Mouse (Mus musculus): ENCODE measurements at regions not wholly inside any gene's neighbourhood (a gene's known extent, or its start where the extent isn't known, plus 50 kb on each side); places are given as distances from the start of the nearest gene placed in this dataset.

GRCm38 (mm10) chr10:117468381-117468780 is 88.6 kb upstream of the Cpsf6 start:
- TF ChIP-seq POLR2A (IDR thresholded peaks at IDR 0.05; ENCODE audit: borderline replicate concordance, extremely low read depth, low read depth, low read length) (no peak), CTCF (IDR thresholded peaks at IDR 0.05; ENCODE audit: insufficient read depth, low read length) (no peak)
